Mouse (Mus musculus) 3T3-L1 (cell line): ENCODE results near the gene Crygn.
A peak's percentile ranks its signal among the peaks of the same experiment; 100 is the strongest.

ENCODE experiments used
- DNase-seq: peaks from one replicate; pipeline ENCODE4 v3.0.0-alpha.2; 2015; ENCODE audit warnings: low read depth, low spot score

Crygn gene

GRCm38 (mm10) chr5:24709962-24710361 lies 47.8 kb downstream of the Crygn start:
- DNase-seq = peak; percentile 32

GRCm38 (mm10) chr5:24704615-24705014 lies 53.2 kb downstream of the Crygn start:
- DNase-seq = no peak

- DNase-seq = no peak
These were observed 56.5 kb downstream of the Crygn start for GRCm38 (mm10) chr5:24701271-24701670.
